Mouse (Mus musculus) activated CD4-positive, CD25-positive, alpha-beta regulatory T cell (primary cell): ENCODE measurements around the gene Rab30. TPM values are rescaled to one million over a fixed set of nuclear protein-coding genes. Genes with fewer than 3 reads are reported as not detected.

Experiments
- polyA plus RNA-seq, 2 experiments: library from polyadenylated mRNA; unstranded; fragments of 100-300 nt; shearing (Covaris generic); gene quantifications; one replicate each; pipeline ENCODE4 v1.2.1; 2017

Rab30 gene
- polyA plus RNA-seq, result under 1 TPM; 0.45 TPM

DNA sequence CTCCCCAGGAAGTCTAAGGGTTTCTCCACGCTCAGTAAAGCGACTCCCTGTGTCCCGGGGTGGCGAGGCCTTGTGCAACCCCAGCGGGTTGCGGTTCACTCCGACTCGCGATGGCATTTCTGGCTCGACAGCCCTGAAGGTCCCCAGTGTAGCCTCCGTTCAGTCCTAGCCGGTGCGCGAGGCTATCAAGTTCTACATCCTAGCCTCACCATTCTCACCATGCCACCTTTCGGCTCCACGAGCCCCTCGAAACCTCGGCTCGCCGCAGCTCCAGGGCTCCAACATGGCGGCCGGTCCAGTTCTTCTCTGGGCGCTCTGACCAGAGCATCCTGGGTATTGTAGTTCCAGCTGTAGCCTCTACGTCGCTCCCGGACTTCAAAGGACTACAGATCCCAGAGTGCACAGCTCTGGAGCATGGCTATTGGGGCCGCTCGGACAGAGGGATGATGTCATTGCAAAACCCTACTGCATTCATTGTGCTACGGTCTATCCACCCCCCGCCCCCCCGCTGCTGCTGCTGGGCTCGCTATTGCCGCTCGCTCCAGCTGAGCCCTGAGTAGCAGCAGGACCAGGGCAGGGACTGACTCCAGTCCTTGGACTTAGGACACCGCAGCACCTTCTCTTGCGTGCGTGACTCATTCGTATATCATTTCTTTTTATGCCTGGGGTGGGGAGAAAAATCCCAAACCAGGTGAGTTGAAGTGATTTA, at the start of gene Rab30:
Rab30 (plus strand) TSS at position 452 of the 709 bp plus-strand sequence.

DNA sequence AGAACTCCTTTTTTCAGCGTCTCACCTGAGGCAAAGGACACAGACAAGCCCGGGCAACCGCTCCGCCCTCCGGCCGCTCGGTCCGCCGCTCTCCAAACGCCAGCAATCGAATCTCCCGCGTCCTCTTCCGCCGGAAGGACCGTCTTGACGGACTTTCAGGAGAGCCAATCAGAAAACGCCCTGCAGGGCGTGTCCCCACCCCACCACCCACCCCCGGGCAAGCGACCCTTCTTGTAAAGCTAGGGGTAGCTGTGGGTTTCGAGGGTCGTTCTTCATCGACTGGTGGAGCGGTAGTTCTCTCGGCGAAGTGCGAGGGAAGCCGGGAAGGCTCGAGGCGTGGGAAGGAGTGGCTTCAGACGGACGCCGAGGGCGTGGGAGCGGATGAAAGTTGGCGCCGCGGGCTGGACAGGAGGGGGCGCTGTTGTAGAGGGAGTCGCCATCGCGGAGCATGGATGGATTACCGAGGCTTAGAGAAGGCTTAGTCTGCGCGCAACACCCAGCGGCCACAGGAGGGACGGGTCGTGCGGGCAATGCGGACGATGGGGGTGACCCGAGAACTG, 132.8 kb downstream of the Rab30 start, which contains the start of the genes Ddias and Prcp:
Ddias (minus strand) TSS at position 132 of the 560 bp plus-strand sequence.
Prcp (plus strand) TSS at position 355 of the 560 bp plus-strand sequence.

Other genes starting within 250 kb of the Rab30 start
- gene Ccdc90b, start 180.5 kb upstream of the Rab30 start, polyA plus RNA-seq, result 10 to 100 TPM in 1 of 2 experiments, 1 to 10 TPM in 1; 9.3 to 19.0 TPM
- gene Ankrd42, start 104.5 kb upstream of the Rab30 start, polyA plus RNA-seq, result under 1 TPM in 1 of 2 experiments, not detected in 1; 0.49 TPM
- gene Pcf11, start 71.7 kb upstream of the Rab30 start, polyA plus RNA-seq, result 10 to 100 TPM; 33.5 to 36.5 TPM
- 1 to 10 TPM; 3.3 to 3.6 TPM for gene Ddias, start 132.6 kb downstream of the Rab30 start, polyA plus RNA-seq
- 10 to 100 TPM in 1 of 2 experiments, 1 to 10 TPM in 1; 7.9 to 13.4 TPM for gene Prcp, start 132.9 kb downstream of the Rab30 start, polyA plus RNA-seq